Mouse (Mus musculus) bone marrow macrophage, adult 2 months (primary cell): ENCODE results near the gene Ak5. TPM values are rescaled to one million over a fixed set of nuclear protein-coding genes. Genes with fewer than 3 reads are reported as not detected.

Experiments
- H3K27ac ChIP-seq: 2 replicates; pipeline ENCODE4 v1.5.1; 2012; ENCODE audit warnings: low read depth, low read length; ENCODE audit not compliant: insufficient read depth
- H3K4me1 ChIP-seq: 2 replicates; pipeline ENCODE4 v1.6.1; 2012; ENCODE audit warnings: low read length; ENCODE audit not compliant: control insufficient read depth, insufficient read depth
- H3K4me3 ChIP-seq: 2 replicates; pipeline ENCODE4 v1.5.1; 2012; ENCODE audit warnings: mild to moderate bottlenecking, low read length, moderate library complexity; ENCODE audit not compliant: insufficient read depth
- CTCF ChIP-seq: IDR thresholded peaks from 2 replicates; pipeline ENCODE4 v1.5.1; 2012; ENCODE audit warnings: low read depth, mild to moderate bottlenecking, low read length, moderate library complexity
- POLR2A ChIP-seq: IDR thresholded peaks from 2 replicates; pipeline ENCODE4 v1.6.1; 2012; ENCODE audit warnings: mild to moderate bottlenecking, low read depth, low read length, borderline replicate concordance
- polyA plus RNA-seq: library from polyadenylated mRNA; stranded (reverse); fragments of >200 nt; gene quantifications from 2 replicates; pipeline ENCODE4 v1.2.4, GENCODE M21; 2012; ENCODE audit not compliant: missing spikeins, insufficient read depth, insufficient read length

Ak5 gene
- polyA plus RNA-seq, 1 experiment: not detected

GRCm38 (mm10) chr3:152698017-152698416 is 29.9 kb upstream of the Ak5 start:
- H3K4me1 ChIP-seq: no peaks in the 10 kb centered on the region
- H3K27ac ChIP-seq: no peak overlapping the region
- no peak for TF ChIP-seq CTCF
- TF ChIP-seq POLR2A: no peak
- H3K4me3 ChIP-seq: no peak overlapping the region

DNA sequence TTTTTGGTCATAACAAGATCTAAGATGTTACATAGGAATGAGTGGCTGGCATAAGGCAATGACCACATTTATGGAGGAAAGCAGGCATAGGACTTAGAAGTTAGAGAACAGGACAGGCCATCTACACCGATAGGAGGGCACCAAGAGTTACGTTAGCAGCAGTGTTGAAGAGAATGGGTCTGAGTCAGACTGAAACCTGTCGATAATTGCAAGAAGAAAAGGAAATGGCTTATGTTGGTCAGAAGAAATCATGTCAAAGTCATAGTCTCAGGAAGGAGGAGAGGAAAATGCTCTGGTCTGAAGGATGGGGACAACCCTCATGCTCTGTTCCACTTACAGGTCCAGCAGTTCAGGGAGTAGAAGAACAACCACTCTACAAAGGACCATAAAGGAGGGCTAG is 26.8 kb upstream of the Ak5 start:
- Histone ChIP-seq H3K4me1 (no peaks in the 10 kb centered on the region), H3K4me3 (no peak overlapping the region), H3K27ac (no peak overlapping the region)
- TF ChIP-seq CTCF (no peak), POLR2A (no peak)

DNA sequence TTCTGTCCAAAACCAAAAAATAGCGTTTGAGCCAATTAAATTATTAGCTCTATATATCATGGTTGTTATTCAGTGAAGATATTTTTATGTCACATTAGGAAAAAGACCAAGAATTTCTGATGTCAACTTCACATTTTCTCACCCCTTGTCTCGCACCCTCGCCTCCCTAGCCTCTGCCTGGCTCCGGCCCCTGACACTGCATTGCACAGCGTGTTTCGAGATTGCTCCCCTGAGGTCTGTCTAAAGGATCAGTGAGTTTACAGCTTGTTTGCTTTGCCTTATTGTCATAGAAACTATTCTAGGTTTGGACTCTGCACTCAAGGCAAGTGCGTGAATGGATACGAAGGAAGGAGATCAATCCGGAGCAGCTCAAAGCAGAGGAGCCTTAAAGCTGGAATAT is 20.9 kb upstream of the Ak5 start:
- no peak overlapping the region for H3K27ac ChIP-seq
- H3K4me3 ChIP-seq: no peak overlapping the region
- no peak for TF ChIP-seq CTCF
- TF ChIP-seq POLR2A: no peak
- no peaks in the 10 kb centered on the region for H3K4me1 ChIP-seq

DNA sequence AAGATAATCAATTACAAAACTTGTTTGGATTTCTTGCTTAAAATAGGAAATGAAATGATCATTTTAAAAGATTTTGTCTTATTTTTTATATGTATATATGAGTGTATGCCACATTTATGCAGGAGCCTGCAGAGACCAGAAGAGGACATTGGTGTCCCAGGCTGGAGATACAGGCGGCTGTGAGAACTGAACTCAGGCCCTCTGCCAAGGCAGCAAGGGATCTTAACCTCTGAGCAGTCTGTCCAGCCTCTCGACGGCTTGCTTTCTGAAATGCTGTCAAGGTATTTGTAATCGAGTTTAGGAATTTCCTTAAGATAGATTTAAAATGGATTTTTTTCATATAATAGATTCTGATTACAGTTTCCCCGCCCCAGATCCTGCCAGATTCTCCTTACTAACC is 20.4 kb upstream of the Ak5 start:
- H3K4me1 ChIP-seq: no peaks in the 10 kb centered on the region
- no peak overlapping the region for H3K27ac ChIP-seq
- H3K4me3 ChIP-seq: no peak overlapping the region
- TF ChIP-seq POLR2A (no peak), CTCF (no peak)

- H3K27ac ChIP-seq: no peak overlapping the region
- TF ChIP-seq CTCF (no peak), POLR2A (no peak)
- no peak overlapping the region for H3K4me3 ChIP-seq
- H3K4me1 ChIP-seq: 0 out of 2 replicates have a peak, but pooled peaks cover 2% of the 10 kb centered on the region
Observed at GRCm38 (mm10) chr3:152674663-152675062, 6.5 kb upstream of the Ak5 start.

DNA sequence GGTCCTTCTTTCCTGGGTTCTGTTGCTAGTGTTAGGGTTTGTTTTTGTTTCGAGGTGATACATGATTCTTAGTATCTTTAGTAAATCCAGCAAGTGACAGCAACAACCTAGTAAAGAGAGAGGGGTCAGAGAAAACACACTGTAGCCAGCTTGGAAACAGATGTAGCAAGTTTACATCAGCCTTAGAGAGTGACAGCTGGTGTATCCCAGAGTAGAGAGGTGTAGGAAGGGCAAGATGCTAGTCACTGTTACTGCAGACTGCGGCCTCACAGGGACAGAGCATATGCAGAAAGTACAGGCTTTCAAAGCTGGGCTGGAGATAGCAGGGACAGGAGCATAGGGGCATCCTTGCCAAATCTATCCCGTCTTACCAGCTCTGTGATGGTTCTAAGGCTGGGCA is 1.6 kb upstream of the Ak5 start:
- Histone ChIP-seq H3K4me3 (no peak overlapping the region), H3K27ac (no peak overlapping the region), H3K4me1 (0 out of 2 replicates have a peak, but pooled peaks cover 2% of the 10 kb centered on the region)
- TF ChIP-seq POLR2A: no peak
- TF ChIP-seq CTCF: no peak

GRCm38 (mm10) chr3:152668793-152669192 is 633 bp upstream of the Ak5 start:
- no peak overlapping the region for H3K4me3 ChIP-seq
- 0 out of 2 replicates have a peak, but pooled peaks cover 2% of the 10 kb centered on the region for H3K4me1 ChIP-seq
- no peak overlapping the region for H3K27ac ChIP-seq
- no peak for TF ChIP-seq CTCF
- TF ChIP-seq POLR2A: no peak

DNA sequence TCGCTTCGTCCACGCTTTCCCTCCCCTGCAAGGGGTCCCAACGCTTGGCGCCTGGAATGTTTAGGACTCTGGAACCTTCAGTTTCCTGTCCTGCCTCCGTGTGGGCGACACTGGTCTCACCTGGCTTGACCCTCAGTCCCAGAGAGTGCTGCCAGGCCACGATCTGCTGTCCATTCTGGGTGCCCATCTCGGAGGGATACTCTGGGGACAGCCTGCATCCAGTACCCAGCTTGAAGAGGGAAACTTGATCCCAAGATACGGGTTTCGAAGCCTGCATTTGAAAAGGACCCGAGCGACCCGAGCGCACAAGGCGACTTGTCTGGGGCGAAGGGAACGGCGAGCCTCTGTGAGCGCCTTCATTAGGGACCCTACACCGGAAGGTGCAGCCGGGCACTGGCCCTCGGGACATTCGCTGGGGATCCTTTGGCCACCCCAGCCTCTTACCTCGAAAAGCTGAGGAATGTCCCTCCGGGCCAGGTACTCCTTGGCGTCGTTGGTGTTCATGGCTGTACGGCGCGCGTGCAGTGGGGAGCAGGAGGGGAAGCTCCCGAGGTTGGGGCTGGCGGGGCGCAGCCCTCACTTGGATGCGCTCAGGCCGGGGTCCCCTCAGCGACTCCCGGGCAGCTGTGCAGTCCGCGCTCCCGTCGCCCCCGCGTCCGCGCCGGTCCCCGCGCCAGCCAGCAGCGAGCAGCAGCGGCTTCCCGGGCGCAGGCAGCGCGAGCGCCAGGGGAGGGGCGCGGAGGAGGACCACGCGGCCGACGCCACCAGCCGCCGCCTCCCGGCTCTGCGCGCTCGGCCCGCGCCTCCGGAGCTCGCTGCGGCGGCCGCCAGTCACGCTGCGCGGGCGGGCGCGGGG is 576 bp downstream of the Ak5 start:
- no peak overlapping the region for H3K27ac ChIP-seq
- peak overlapping the region; percentile 48 for H3K4me3 ChIP-seq
- TF ChIP-seq POLR2A (no peak), CTCF (no peak)
- 0 out of 2 replicates have a peak, but pooled peaks cover 2% of the 10 kb centered on the region for H3K4me1 ChIP-seq

DNA sequence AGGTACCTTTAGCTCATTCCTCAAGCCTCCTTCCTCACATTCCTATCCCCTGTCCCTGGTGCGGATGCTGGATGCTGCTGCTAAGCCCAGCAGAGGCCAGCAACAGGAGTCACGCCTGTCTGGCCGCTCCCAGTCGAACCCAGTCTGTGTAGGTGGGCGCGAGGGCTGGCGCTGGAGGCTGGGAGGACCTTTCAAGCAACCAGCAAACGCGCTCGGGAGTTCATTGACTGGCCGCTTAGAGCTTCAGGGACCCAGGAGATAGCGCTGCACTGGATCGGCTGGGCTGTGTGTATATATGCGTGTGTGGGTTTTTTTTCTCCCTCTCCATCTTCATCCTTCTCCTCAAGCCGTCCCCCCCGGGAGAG is 1.2 kb downstream of the Ak5 start:
- no peak overlapping the region for H3K4me3 ChIP-seq
- H3K4me1 ChIP-seq: 0 out of 2 replicates have a peak, but pooled peaks cover 2% of the 10 kb centered on the region
- TF ChIP-seq CTCF (no peak), POLR2A (no peak)
- H3K27ac ChIP-seq: no peak overlapping the region

DNA sequence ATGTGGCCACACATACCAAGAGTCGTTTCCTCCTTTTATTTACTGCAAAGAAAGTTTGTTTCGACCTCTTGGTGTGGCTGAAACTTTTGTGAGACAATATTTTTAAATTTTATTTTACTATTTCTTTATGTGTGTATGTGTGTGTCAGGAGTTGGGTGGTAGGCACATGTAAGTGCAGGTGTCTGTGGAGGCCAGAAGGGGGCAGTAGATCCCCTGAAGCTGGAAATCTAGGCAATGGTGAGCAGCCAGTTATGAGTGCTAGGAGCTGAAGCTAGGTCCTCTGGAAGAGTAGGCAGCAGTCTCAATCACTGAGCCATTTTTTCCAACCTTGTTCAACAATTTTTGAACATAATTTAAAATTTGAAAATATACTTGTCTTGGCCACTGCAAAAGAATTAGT is 9.6 kb downstream of the Ak5 start:
- Histone ChIP-seq H3K4me3 (no peak overlapping the region), H3K27ac (no peak overlapping the region), H3K4me1 (no peaks in the 10 kb centered on the region)
- no peak for TF ChIP-seq POLR2A
- no peak for TF ChIP-seq CTCF
